Mouse (Mus musculus) brain, embryonic 14.5 days (tissue): ENCODE data around the gene Mfap2. TPM values are rescaled to one million over a fixed set of nuclear protein-coding genes. Genes with fewer than 3 reads are reported as not detected.

Experiments used
- DNase-seq: peaks from one replicate; pipeline ENCODE4 v3.0.0-alpha.2; 2011; ENCODE audit warnings: low read depth
- CTCF ChIP-seq: fragments of 200-500 bp; IDR thresholded peaks from 2 replicates; pipeline ENCODE4 v1.5.1; 2012; ENCODE audit warnings: inconsistent platforms, mild to moderate bottlenecking, moderate library complexity, borderline replicate concordance; ENCODE audit not compliant: insufficient read depth, insufficient read length; ENCODE audit errors: extremely low read depth
- POLR2A ChIP-seq: fragments of 200-500 bp; IDR thresholded peaks from 2 replicates; pipeline ENCODE4 v1.6.1; 2012; ENCODE audit warnings: mild to moderate bottlenecking, inconsistent platforms, borderline replicate concordance; ENCODE audit not compliant: poor library complexity, insufficient read depth, insufficient read length, severe bottlenecking; ENCODE audit errors: extremely low read depth
- polyA plus RNA-seq: library from polyadenylated mRNA; depleted of rRNA; stranded (reverse); fragments of >200 nt; gene quantifications from 2 replicates; pipeline ENCODE4 v1.2.3, GENCODE M21; 2012

The Mfap2 gene
- polyA plus RNA-seq, 1 experiment = 186 TPM

- DNase-seq = no peak
- TF ChIP-seq CTCF (no peak), POLR2A (no peak)
These were observed 4.6 kb downstream of the Mfap2 start for GRCm38 (mm10) chr4:141014856-141015255.

DNA sequence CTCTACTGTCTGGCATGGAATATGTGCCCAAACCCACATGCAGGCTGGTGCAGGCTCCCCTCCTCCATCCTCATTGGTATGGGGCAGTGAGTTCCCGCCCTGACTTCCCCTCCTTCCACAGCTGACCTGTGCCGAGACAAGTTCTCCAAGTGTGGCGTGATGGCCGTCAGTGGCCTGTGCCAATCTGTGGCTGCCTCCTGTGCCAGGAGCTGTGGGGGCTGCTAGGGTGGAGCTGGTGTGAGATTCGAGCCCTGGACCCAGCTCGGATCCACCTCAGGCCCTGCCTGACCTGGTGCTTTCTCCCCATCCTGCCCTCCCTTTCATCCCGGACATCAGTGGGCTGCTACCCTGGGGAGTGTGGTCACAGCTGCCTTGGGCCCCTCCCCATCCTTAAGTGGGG is 5.1 kb downstream of the Mfap2 start:
- no peak for DNase-seq
- TF ChIP-seq POLR2A (no peak), CTCF (no peak)

- TF ChIP-seq POLR2A = no peak
- no peak for TF ChIP-seq CTCF
These were observed 6.1 kb downstream of the Mfap2 start for GRCm38 (mm10) chr4:141016311-141016710.

DNA sequence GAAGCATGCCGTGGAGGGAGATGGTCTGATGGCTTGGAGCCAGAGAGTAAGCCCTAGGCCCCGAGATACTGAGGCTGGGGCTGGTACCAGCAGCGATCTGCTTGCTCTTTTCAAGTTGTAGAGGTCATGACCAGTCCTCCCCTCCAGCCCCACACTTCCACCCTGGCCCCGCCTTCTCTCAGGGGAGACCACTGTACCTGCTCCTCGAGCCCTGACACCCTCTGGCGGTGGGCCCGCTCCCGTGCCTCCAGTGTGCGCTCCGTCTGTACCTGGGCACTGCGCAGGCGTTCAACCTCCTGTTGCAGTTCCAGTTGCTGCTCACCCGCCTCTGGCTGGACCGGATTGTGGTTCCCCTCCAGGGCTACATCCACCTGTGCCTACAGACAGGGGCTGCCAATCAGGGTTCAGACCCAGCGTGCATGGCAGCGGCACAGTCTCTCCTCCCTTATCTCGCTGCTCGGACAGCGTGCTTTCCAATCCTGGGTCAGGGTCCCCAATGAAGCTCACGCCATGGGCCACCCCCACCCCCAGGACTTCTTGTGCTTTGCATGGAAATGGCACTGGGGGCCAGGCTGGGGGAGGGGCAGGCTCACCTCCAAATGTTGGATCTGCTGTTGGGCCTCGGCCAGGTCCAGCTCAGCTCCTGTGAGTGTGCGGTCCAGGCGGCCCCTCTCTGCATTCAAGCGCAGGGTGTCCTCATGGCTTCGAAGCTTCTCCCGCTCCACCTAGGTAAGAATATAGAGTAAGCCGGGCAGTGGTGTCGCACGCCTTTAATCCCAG is 7.6 kb downstream of the Mfap2 start:
- no peak for TF ChIP-seq CTCF
- no peak for TF ChIP-seq POLR2A
- no peak for DNase-seq

More at GRCm38 (mm10) chr4:141016311-141016710, 6.1 kb downstream of the Mfap2 start:
- no peak for DNase-seq

DNA sequence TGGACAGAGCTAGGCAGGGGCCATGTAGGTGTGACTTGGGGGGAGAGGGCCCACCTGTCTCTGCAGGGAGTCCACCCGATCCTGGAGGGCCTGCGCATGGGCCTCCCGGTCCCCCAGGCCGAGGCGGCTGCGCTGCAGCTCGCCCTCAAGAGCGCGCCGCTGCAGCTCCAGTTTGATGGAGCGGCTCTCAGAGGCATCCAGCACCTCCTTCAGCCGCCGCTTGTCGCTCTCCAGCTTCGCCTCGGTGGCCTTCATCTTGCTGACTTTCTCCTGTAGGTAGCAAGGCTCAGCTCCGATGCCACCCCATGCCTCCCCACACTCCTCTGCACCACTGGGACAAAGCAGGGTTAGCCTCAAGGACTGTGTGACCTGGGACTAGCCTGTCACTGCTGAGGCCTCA is 10.0 kb downstream of the Mfap2 start:
- peak; percentile 44 for DNase-seq
- TF ChIP-seq CTCF (no peak), POLR2A (no peak)

- TF ChIP-seq POLR2A (no peak), CTCF (no peak)
- peak; percentile 95 for DNase-seq
These were observed 10.8 kb downstream of the Mfap2 start for GRCm38 (mm10) chr4:141020811-141021613.

- TF ChIP-seq POLR2A = no peak
- no peak for TF ChIP-seq CTCF
- DNase-seq = peak; percentile 80
These were observed 11.4 kb downstream of the Mfap2 start for GRCm38 (mm10) chr4:141021614-141021929.

DNA sequence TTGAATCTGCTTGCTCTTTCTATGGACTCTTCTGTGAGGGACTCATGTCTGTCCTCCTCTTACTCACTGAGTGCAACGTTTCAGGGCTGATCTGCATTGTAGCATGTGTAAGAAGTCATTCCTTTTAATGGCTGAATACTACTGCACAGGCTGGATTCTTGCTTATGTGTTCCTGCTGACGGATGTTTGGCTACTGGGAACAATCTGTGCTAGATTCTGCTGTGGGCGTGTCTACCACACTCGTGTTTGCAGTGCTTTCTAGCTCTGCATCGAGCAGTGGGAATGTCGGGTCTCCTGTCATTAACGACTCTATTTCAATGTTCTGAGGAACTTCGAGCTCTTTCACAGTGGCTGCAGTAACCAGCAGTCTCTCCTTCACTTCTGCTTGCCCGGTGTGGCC is 13.8 kb downstream of the Mfap2 start:
- no peak for TF ChIP-seq CTCF
- TF ChIP-seq POLR2A = no peak
- no peak for DNase-seq

DNA sequence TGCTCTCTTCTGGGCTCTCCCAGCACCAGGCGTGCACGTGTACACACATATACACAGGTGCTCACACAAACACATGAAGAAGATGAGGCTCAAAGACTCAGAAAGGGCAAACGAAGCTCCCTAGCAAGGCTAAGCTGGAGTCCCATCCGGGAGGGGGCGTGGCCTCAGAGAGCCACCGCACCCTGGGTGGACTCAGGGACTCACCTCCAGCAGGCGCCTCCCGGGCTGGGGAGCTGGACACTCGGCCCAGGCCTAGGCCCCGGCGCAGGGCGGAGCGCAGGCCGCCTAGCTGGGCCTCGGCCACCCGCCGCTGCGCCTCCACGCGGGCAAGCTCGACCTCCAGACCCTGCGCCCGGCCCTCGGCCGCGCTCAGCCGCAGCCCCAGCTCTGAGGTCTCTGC is 14.8 kb downstream of the Mfap2 start:
- TF ChIP-seq CTCF (no peak), POLR2A (no peak)
- DNase-seq = no peak

GRCm38 (mm10) chr4:141030541-141031206 is 20.5 kb downstream of the Mfap2 start:
- TF ChIP-seq POLR2A (no peak), CTCF (no peak)
- no peak for DNase-seq

- peak; percentile 85 for DNase-seq
- TF ChIP-seq CTCF = peak; percentile 97
- no peak for TF ChIP-seq POLR2A
These were observed 21.5 kb downstream of the Mfap2 start for GRCm38 (mm10) chr4:141031733-141032132.
